Mouse (Mus musculus) adrenal gland, postnatal 14 days (tissue): Measurements from ENCODE around the gene Slc26a10. TPM values are rescaled to one million over a fixed set of nuclear protein-coding genes. Genes with fewer than 3 reads are reported as not detected.
"Not testable (repeated sequence)": the region's sequence is repeated elsewhere in the genome, so short reads cannot be mapped to it uniquely, and the experiment has no call there.

Experiments
- DNase-seq: peaks from one replicate; pipeline ENCODE4 v3.0.0; 2021; ENCODE audit warnings: mixed read lengths
- total RNA-seq: library from RNA; stranded (reverse); gene quantifications from 2 replicates; pipeline ENCODE4 v1.2.3, GENCODE M21; 2021

The Slc26a10 gene
- total RNA-seq, 1 experiment from 2014 or later, result 10.8 TPM

DNA sequence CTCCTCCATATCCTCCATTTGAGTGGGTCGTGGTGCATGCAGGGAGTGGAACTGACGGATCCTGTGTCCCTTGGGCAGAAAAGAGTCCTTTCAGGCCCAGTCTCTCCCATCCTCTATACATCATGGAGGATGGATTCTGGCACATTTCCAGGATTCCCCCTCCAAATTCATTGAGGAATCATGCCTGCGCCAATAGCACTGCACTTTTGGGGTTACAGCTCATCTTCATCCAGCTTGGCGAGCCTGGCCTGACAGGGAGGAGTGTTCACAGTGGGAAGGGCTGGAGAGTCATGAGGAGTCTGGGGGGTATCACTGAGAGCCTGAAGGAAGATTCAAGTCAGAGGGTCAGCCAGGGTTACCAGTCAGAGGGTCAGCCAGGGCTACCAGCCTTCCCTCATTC, 2.2 kb upstream of the Slc26a10 start:
- DNase-seq, result no peak

DNA sequence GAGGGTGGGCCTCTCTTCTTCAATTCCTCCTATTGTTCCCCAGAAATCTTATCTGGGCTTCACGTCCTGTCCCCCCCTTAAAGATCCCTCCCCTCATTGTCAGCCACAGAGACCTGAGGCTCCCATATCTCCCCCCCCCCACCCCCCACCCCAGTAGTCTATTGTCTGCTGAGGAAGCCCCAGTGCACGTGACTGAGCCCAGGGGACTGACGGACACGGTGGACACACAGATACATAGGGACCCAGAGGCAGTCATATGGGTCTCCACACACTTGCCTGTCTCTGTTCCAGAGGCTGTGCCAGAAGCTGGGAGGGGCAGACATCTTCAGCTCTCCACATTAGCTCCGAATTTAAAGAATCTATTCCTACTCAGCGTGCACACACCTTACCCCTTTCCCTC, 1.1 kb upstream of the Slc26a10 start:
- DNase-seq, result no peak

DNA sequence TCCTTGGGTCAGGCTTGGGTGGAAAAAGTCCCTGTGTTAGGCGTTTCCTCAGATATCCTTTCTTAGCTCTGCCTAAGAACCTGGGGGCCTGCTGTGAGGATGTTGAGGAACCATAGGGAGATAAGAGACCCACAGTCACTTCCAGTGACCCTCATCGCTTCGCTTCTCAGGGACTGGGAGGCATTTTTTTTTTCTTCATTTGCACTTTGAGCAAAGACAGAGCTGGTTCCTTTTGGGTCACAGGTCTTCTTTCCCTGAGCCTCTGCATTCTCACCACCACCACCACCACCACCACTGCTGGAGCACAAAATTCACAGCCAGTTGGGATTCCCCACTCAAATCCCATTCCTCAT, 226 bp upstream of the Slc26a10 start:
- DNase-seq, result no peak

DNA sequence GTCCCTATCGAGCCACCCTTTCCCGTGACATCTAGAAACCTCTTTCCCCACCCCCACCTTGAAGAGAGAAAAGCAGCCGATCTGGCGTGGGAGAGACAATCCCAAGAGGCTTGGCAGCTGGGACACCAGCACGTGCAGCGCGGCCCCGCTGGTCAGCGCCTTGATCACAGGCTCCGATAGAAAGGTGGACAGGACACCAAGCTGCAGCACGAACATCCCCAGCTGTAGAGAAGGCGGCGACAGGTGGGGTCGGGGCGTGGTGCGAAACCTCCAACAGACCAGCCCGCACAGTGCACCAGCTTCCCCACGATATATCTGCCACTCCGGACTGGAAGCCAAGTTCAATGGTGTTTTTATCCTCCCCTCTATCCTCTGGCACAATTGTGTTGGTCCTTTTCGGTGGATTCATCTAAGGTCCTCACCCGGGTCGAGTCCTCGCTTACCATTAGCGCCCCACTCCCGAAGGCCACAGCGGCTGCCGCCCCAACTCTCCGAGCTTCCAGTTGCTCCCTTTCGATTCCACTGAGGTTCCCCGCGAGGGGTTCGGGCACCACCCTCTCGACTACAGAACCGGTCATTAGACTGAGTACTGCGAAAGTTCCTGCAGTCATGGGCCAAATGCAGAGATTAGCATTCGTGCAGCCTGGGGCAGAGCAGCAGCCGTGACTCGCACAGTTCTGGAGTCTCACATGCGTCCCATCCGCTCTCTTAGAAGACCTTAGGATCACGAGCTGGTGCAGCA, 2.0 kb downstream of the Slc26a10 start:
- no peak for DNase-seq

DNA sequence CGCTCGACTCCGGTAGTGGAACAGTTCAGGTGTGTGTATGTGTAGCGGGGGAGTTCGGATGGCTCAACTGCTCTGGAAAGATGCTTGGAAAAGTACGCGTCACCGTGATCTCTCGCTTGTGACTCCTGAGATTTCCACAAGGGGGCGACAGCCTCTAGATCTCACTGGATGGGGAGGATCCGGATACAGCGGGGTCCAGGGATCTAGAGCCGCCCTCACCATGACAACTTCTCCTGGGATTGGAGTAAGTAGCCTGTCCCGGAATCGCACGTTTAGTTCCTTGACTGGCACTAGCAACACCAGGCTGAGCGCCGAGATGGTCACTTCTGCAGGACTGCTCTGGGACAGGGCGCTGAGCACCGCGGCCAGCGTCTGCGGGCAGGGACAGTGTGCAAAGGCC, 2.7 kb downstream of the Slc26a10 start:
- DNase-seq, result peak; percentile 85

DNA sequence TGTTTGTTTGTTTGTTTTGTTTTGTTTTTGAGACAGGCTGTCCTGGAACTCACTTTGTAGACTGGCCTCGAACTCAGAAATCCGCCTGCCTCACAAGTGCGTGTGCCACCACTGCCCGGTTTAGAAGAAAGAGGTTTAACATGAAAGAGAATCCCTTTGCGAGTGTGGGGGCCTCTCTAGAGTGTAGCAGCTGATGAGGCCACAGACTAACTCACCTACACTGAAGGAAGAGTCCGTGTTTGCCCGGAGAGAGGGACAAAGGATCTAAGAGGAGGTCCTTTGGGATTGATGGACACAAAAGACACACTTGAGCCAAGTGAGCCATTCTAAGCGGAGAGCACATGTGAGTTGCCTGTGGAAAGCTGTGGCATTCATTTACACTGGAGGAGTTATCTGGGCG, 3.2 kb downstream of the Slc26a10 start:
- no peak for DNase-seq

DNA sequence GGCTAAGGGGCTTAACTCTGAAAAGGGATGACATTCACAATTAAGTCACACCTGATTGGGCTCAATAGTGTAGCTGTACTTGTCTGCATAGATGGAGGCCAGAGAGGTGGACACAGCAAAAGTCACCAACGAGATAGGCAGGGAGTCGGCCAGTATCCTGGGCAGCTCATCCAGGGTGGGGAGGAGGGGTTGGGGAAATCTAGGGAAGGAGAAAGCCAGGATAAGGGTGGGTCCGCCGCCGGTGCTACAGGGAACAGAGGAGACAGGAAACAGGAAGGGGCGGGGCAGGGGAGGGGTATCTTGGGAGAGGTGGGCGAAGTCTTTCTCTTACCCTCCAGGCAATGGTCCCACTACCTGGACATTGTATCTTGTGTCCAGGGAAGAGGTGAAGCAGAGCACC, 3.7 kb downstream of the Slc26a10 start:
- no peak for DNase-seq

DNA sequence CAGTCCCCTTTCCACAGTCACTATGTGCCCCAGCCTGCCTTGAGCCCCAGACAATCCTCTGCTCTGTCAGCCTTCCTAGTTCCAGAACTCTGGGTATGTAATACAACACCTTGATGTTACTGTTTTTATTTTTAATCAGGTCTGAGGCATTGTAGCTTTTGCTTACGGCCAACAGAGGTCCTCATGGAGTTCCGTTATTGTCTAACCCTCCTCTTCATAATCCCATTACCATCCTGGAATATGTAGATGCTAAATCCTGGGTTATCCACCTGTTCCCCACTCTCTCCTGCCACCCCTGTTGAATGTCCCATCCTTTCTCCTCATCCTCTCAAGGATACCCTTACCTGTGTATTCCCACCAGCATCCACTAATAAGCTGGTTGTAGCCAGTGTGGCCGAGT, 4.2 kb downstream of the Slc26a10 start:
- DNase-seq, result no peak

DNA sequence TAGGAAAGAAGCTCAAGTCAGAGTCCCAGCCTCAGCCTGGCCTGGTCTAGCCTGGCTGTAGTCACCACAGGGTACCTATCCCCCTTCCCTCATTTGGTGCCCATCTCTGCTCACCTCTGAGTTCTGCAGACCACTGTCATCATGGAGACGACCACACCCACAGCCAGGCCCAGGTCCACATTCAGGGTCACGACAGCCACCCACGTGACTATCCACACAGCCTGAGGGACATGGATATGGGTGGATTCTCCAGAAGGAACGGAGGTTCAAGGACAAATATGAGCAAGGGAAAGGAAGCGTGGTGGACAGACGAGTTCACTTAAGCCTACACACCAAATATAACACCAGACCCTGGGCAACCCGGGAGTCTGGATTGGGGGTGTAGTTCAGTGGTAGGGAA, 6.3 kb downstream of the Slc26a10 start:
- no peak for DNase-seq

DNA sequence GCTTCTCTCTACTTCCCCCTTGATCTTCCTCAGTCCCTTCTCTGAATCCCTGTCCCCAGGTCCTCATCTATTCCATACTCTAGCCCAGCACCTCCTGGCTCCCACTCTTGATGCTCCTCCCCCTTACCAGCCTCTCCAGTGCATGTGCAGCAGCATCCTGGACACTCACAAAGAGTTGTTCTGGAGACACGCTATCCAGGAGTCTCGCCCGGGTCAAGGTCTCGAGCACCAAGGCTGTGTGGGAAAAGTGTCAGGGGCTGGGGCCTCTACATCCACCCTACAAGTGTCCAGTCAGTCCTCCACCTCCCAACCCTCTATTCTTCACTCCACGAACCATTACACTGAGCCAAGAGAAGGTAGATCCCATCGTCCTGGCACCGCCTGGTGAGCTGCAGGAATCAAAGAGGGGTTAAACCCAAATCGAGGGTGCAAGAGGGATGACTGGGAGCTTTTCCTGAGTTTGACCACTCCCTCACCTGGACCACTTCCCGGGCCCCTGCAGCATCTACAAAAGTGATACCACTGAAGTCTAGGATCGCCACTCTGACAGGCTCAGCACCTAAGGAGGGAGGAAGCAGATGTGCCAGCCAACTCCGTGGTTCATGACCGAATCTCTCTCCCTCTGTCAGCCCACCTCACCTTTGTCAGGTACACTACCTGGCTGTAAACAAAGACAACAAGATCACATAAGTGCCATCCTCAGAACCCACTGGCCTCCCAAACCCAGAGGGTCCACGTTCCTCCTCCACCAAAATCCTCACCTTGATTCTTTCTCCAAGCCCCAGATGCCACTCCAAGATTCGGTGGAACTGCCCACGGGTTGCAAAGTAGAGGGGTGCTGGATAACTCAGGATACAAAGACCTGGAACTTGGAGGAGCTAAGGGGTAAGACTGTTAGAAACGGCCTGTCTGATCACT, 7.0 kb downstream of the Slc26a10 start:
- no peak for DNase-seq

DNA sequence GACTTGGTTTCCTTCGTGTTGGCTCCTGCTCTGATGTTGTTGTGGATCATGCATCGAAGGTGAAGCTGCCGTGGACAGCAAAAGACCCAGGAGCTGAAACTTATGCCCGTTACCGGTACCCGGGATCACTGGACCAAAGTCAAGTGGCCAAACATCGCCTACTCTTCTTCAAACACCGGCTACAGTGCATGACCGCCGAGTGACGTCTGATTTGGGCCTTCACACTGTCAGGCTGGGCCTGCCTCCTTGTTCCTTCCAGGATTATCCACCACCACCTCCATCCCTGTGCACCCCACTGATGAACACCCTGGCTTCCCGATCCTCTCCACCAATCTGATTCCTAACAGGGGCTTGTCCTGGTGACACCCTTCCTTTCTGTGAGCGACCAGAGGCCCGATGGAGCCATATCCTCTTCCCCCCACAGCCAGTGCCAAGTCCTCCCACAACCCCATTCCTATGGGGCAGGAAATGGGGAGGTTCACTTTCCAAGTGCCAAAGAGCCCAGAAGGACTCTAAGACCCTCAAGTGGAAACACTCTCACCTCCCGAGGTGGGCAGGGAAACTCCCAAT, 8.7 kb downstream of the Slc26a10 start:
- DNase-seq, result no peak

DNA sequence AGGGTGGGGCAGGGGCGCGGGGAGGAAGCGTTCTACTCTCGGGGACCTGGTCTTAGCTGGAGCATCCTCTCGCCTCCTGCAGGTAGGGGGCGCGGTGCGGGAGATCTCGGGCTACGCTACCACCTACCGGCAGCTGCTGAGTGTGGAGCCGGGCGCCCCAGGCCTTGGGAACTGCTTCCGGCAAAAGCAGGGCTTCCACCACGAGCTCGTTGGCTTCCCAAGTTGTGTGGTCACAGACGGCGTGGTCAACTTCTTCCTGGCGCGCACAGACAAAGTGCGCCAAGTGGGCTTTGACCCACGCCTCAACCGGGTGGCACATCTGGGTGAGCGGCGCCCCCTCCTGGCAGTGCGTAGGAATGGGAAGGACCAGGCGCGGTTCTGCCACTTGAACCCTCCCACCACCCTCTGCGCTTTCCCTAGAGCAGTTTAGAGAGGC, 9.6 kb downstream of the Slc26a10 start:
- DNase-seq, result peak; percentile 88

DNA sequence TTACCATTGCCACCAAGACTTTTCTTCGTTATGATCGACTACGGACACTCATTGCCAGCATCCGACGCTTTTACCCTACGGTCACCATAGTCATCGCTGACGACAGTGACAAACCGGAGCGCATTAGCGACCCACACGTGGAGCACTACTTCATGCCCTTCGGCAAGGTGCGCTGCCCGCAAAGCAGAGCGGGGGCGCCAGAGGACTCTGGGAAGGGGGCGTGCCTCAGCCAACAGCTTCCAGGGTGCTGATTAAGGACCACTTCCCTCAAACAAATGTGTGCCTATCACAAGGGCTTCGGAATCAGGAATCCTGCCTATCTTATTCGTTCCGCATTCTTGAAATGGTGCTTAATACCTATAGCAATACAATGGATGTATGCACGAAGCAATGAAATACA, 10.4 kb downstream of the Slc26a10 start:
- peak; percentile 53 for DNase-seq

DNA sequence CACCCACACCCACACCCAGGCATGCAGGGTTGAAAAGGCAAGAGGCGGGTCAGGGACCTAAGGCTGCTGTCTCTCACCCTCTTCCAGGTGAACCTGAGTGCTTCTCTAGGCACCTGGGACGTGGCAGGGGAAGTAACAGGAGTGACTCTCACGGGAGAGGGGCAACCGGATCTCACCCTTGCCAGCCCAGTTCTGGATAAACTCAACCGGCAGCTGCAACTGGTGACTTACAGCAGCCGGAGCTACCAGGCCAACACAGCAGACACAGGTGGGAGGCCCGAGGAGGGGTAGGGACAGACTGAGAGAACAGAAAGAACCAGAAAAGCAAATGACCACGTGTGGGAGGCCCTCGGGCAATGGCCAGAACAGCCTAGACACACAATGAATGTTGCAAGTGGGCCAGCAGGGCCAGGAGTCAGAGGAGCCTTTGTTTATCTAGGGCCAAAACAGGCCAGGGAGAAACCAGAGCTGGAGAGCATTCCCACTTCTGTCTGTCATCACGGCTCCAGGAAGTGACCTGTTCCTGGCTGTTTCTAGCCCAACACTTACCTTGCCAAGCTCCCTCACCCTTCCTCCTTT, 12.7 kb downstream of the Slc26a10 start:
- DNase-seq, result peak; percentile 39

DNA sequence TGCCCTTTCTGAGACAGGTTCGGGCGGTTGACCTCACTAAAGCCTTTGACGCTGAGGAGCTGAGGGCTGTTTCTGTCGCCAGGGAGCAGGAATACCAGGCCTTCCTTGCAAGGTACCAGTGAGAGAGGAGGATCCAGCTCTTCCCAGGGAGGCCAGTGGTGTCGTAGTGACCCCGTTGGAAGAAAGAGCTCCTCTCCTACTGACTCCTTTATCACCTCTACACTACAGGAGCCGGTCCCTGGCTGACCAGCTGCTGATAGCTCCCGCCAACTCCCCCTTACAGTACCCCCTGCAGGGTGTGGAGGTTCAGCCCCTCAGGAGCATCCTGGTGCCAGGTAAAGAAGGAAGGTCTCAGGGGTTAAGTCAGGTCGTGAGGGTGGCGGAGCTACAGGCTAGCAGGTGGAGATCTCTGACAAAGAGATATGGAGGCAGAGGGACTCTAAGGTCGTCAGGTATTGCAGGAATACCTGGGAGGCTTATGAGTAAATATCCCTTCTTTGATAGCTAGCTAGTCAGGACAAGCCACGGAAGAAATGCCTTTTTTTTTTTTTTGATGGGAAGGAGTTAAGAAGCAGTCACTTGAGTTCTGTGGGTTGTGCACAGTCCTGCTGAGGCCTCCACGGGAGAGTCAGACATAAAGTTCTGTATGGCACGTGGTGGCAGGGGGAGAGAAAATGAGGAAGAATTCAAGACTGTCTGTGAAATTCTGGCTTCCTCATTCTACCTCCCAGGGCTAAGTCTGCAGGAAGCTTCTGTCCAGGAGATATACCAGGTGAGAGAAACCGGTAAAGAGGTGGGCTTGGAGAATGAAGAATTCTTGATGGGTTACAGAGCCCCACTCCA, 13.5 kb downstream of the Slc26a10 start:
- DNase-seq, result no peak

DNA sequence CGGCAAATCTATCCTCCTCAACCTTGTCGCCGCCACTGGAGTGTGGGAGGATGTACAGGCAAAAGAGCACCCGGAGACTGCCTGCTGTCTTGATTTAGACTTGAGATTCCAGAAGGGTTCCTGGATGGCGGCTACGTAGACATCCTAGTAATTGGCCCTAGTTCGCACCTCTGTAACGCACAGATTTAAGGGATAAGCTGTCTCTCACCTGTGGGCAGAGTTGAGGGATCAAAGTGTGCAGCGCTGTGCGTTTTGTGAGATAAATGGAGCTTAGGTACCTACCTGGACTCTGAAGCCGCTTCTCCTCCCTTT, 14.1 kb downstream of the Slc26a10 start:
- DNase-seq, result no peak

DNA sequence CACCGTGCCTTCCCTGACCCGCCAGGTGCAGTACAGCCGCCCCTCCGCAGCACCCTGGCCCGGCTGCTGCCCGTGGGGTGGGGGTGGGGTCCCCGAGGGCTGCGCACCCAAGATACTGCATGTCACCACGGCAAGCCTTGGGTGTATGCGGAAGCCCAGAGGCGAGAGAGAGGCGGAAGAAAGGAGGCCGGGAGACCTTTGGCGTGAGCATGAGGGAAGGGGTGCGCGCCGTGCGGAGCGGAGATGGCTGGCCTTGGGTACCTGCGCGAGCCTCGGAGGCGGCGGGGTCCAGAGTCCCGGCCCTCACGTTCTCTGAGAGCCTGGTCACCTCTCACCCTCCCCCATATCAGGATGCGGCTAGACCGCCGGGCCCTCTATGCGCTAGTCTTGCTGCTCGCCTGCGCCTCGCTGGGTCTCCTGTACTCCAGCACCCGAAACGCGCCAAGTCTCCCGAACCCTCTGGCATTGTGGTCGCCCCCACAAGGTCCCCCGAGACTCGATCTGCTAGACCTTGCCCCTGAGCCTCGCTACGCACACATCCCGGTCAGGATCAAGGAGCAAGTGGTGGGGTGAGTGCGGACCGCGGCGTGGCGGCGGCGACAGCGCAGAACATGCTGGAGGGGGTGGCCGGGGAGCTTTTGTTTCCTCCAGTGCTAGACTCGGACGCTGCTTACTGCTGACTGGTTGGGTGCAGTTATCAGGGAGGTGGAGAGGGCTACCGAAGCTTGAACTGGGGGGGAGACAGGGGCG, 14.6 kb downstream of the Slc26a10 start:
- peak; percentile 50 for DNase-seq

DNA sequence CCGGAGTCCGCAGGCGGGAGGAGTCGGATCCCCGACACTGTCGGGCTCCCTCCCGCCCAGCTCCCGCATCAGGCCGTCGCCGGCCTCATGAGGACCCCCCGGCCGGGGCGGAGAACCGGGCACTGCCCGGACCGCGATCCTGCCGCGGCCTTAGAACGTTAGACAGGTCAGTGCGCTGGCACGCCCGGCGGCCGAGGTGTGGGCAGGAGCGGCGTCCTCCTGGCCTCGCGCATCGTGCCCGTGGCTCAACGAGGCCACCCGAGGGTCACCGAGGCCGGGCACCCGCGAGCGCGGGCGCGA, 15.1 kb downstream of the Slc26a10 start:
- DNase-seq, result no peak

DNA sequence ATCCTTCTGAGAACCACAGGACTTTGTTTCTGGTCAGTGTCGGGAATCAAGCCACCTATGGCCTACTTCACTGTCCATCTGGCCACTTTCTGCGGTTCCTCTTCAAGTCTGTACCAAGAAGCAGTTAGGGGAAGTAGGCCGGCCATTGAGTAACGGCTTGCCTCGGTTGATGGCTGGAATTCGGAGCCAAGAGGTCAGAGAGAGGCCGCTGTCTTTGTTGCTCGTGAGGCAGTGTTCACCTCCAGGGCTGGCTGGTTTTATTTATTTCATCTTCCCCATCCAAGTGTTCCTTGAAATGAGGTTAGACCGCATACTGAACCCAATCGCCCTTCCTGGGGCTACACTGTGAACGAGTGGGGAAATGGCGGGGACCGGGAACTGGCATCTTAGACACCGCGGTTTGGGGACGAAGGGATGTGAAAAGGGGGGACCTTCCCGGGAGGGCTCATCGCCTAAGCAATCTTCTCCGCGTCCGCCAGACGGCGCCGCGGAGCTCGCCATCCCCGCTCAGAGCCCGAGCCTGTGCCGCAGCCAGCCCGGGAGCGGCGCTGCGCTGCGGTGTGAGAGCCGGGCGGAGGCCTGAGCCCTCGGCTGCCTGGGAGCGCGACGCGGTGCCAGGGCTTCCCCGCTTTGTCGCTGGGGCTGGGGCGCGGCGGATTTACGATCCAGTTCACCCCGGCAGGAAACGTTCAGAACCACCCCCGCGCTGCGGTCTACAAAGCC, 15.7 kb downstream of the Slc26a10 start, which contains the start of gene B4galnt1:
Gene B4galnt1 (plus strand): TSS at position 595 of the 723 bp plus-strand sequence.
- DNase-seq, result peak; percentile 84

DNA sequence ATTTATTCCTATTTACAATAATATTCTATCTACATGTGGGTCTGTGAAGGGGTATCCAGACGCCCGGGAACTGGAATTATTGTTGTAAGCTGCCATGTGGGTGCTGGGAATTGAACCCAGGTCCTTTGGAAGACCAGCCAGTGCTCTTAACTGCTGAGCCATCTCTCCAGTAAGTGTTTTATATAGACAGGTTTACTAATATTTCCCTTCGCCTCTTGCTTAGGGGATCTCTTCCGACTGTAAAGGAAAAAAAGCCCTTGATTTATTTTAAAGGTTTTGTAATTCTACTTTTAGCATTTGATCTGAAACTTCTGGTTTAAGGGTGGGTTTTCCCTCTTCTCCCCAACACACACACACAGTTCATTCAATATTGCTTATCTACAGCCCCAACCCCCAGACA, 16.3 kb downstream of the Slc26a10 start:
- no peak for DNase-seq

DNA sequence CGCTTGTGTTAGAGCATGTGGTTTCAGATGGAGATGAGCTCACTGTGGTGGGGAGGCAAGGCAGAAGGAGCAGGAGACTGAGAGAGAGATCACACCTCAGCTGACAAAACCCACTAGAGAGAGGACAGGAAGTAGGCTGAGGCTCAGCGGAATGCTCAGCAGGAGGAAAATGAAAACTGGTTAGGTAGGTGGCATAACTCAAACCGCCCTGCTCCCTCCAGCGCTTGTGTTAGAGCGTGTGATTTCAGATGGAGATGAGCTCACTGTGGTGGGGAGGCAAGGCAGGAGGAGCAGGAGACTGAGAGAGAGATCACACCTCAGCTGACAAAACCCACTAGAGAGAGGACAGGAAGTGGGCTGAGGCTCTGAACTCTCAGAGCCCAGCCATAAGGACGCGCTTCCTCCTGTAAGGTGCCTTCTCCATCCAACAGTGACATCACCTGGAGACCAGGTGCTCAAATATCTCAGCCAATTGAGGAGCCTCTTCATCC, 17.6 kb downstream of the Slc26a10 start:
- DNase-seq, result not testable (repeated sequence)
